Mouse (Mus musculus): Measurements from ENCODE around the gene Ajuba. TPM values are rescaled to one million over a fixed set of nuclear protein-coding genes. Genes with fewer than 3 reads are reported as not detected.

Ajuba gene
- polyA plus RNA-seq, 1 experiment from 2014 or later, result 28.4 TPM

DNA sequence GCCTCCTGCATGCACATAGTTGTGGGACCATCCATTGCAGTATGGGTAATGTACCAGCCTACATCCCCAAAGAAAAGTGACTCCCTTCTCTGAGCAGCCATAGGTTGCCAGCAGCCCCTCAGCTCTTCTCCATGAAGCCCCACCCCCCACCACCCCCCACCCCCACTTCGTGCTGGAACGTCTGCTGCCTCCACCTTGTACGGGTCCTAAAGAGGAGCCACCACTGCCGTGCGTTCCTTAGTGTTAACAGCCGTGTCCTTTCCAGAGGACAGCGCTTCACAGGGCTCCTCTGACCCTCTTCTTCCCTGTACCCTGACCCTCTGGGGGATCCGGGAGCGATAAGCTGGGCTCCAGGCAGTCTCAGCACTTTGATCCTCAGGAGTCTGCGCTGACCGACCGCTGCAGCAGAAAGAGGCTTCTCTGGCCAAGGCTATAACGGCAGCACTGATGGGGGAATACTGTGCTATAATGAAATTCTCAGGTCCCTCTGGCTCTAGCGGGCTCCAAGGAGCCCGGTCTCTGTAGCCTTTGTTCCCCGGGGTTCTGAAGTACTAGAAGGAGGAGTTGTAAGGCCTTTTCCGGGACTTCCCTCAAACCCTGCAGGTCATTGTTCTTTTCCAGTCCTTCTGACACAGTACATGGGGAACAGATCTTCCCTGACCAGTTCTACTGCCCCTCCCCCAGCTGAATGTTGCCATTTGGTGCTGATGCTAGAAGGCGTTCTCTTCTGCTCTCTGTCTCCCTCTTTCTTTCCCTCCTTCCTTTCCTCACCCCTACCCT is 49.9 kb downstream of the Ajuba start:
- peak overlapping the region; percentile 74 for H3K4me2 ChIP-seq (ENCODE audit: low read depth, low read length)
- H3K4me1 ChIP-seq (ENCODE audit: control insufficient read depth, insufficient read depth, low read length), result no peaks in the 10 kb centered on the region; the same call in 1 of the 2 replicates
- DNase-seq (ENCODE audit: low spot score), result peak; percentile 70
- peak overlapping the region; percentile 32 for H3K4me3 ChIP-seq (ENCODE audit: low read depth, low read length)
- peak overlapping the region; percentile 71 for H3K9ac ChIP-seq (replicated peaks; ENCODE audit: low read length)
- H3K36me3 ChIP-seq (replicated peaks; ENCODE audit: control insufficient read depth, insufficient read depth, low read depth, low read length), result no peaks in the 10 kb centered on the region
- under 1% methylated on average over 18 of the region's 18 CpGs for WGBS
- peak overlapping the region; percentile 47; the same call in 1 of the 2 replicates for H3K27ac ChIP-seq (replicated peaks; ENCODE audit: low read depth, low read length)
- peak; percentile 71 for ATAC-seq (replicated peaks; ENCODE audit: insufficient number of reproducible peaks, low FRiP score, low TSS enrichment, low read depth)
- H3K9me3 ChIP-seq (replicated peaks; ENCODE audit: control insufficient read depth, low read length), result no peaks in the 10 kb centered on the region
- no peaks in the 10 kb centered on the region for H3K27me3 ChIP-seq (ENCODE audit: control insufficient read depth, insufficient read depth, low read length)

DNA sequence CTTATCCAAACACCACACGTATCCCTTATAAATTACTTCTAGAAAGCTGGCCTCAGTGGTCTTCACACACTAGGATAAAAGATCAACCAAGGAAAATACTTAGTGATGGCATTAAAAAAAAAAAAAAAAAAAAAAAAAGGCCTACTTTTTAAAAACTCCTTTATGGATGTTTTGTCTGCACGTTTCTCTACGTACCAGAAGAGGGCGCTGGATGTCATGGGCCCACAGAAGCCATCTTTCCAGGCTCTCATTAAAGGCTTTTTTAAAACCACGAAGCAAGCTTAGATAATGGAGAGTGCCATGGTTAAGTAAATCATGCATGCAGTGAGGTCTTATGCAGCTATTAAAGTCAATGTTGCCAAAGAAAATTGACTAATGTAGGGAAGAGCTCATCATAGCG is 53.8 kb downstream of the Ajuba start:
- 27% methylated on average over 6 of the region's 6 CpGs for WGBS
- Histone ChIP-seq H3K27me3 (ENCODE audit: control insufficient read depth, insufficient read depth, low read length) (no peaks in the 10 kb centered on the region), H3K4me3 (ENCODE audit: low read depth, low read length) (no peak overlapping the region), H3K27ac (replicated peaks; ENCODE audit: low read depth, low read length) (no peak overlapping the region), H3K9me3 (replicated peaks; ENCODE audit: control insufficient read depth, low read length) (no peaks in the 10 kb centered on the region), H3K36me3 (replicated peaks; ENCODE audit: control insufficient read depth, insufficient read depth, low read depth, low read length) (no peaks in the 10 kb centered on the region), H3K9ac (replicated peaks; ENCODE audit: low read length) (no peak overlapping the region), H3K4me2 (ENCODE audit: low read depth, low read length) (no peak overlapping the region), H3K4me1 (ENCODE audit: control insufficient read depth, insufficient read depth, low read length) (no peaks in the 10 kb centered on the region; the same call in 1 of the 2 replicates)
- ATAC-seq (replicated peaks; ENCODE audit: insufficient number of reproducible peaks, low FRiP score, low TSS enrichment, low read depth), result no peak
- peak; percentile 24 for DNase-seq (ENCODE audit: low spot score)

MicroRNA genes within 50 kb of the gene (microRNA counts, 519-probe panel; counts per million panel counts)
- not detected for microRNA mmu-miR-686

Small RNAs within 50 kb of the gene (microRNA-seq; reads per million reads assigned to microRNA genes)
- not detected for gene Mir686 (ENCODE audit: borderline number of aligned reads)

Other genes with a start within 250 kb of the Ajuba start
- 46.2 and 49.9 TPM in 2 replicates for gene Oxa1l, start 216.7 kb downstream of the Ajuba start, polyA plus RNA-seq (2014; fragmentation: Nextera tagmentation; extraction: Ambion mirVana)
- 2.9 and 4.6 TPM in 2 replicates for gene Slc7a7, start 159.8 kb downstream of the Ajuba start, polyA plus RNA-seq (2014; fragmentation: Nextera tagmentation; extraction: Ambion mirVana)
- 214 and 235 TPM in 2 replicates for gene Mrpl52, start 150.6 kb downstream of the Ajuba start, polyA plus RNA-seq (2014; fragmentation: Nextera tagmentation; extraction: Ambion mirVana)
- gene Mmp14, start 145.9 kb downstream of the Ajuba start, polyA plus RNA-seq (2014; fragmentation: Nextera tagmentation; extraction: Ambion mirVana), result 91.1 and 93.2 TPM in 2 replicates
- gene Lrp10, start 113.4 kb downstream of the Ajuba start, polyA plus RNA-seq (2014; fragmentation: Nextera tagmentation; extraction: Ambion mirVana), result 13.9 and 16.2 TPM in 2 replicates
- 6.5 and 8.0 TPM in 2 replicates for gene Rem2, start 101.5 kb downstream of the Ajuba start, polyA plus RNA-seq (2014; fragmentation: Nextera tagmentation; extraction: Ambion mirVana)
- 118 and 121 TPM in 2 replicates for gene Prmt5, start 60.0 kb downstream of the Ajuba start, polyA plus RNA-seq (2014; fragmentation: Nextera tagmentation; extraction: Ambion mirVana)
- 43.4 and 50.2 TPM in 2 replicates for gene Haus4, start 22.9 kb downstream of the Ajuba start, polyA plus RNA-seq (2014; fragmentation: Nextera tagmentation; extraction: Ambion mirVana)
- gene 4931414P19Rik, start 28.4 kb upstream of the Ajuba start, polyA plus RNA-seq (2014; fragmentation: Nextera tagmentation; extraction: Ambion mirVana), result 5.1 and 7.7 TPM in 2 replicates
- 404 and 462 TPM in 2 replicates for gene Psmb5, start 40.5 kb upstream of the Ajuba start, polyA plus RNA-seq (2014; fragmentation: Nextera tagmentation; extraction: Ambion mirVana)
- not detected in 2 replicates for gene Psmb11, start 43.9 kb upstream of the Ajuba start, polyA plus RNA-seq (2014; fragmentation: Nextera tagmentation; extraction: Ambion mirVana)
- gene Gm17606, start 63.4 kb upstream of the Ajuba start, polyA plus RNA-seq (2014; fragmentation: Nextera tagmentation; extraction: Ambion mirVana), result not detected in 2 replicates
- gene Cdh24, start 63.8 kb upstream of the Ajuba start, polyA plus RNA-seq (2014; fragmentation: Nextera tagmentation; extraction: Ambion mirVana), result 6.2 and 6.3 TPM in 2 replicates
- gene 1700123O20Rik, start 108.7 kb upstream of the Ajuba start, polyA plus RNA-seq (2014; fragmentation: Nextera tagmentation; extraction: Ambion mirVana), result 109 and 110 TPM in 2 replicates
- 122 and 141 TPM in 2 replicates for gene Acin1, start 109.4 kb upstream of the Ajuba start, polyA plus RNA-seq (2014; fragmentation: Nextera tagmentation; extraction: Ambion mirVana)
- 0.11 and 0.17 TPM in 2 replicates for gene Gm29776, start 121.3 kb upstream of the Ajuba start, polyA plus RNA-seq (2014; fragmentation: Nextera tagmentation; extraction: Ambion mirVana)
- 0.17 TPM in 2 replicates for gene Cebpe, start 134.6 kb upstream of the Ajuba start, polyA plus RNA-seq (2014; fragmentation: Nextera tagmentation; extraction: Ambion mirVana)
- gene Slc7a8, start 204.4 kb upstream of the Ajuba start, polyA plus RNA-seq (2014; fragmentation: Nextera tagmentation; extraction: Ambion mirVana), result 2.5 and 5.3 TPM in 2 replicates
- gene Rnf212b, start 236.6 kb upstream of the Ajuba start, polyA plus RNA-seq (2014; fragmentation: Nextera tagmentation; extraction: Ambion mirVana), result not detected in 2 replicates